In the genomic region with DNA sequence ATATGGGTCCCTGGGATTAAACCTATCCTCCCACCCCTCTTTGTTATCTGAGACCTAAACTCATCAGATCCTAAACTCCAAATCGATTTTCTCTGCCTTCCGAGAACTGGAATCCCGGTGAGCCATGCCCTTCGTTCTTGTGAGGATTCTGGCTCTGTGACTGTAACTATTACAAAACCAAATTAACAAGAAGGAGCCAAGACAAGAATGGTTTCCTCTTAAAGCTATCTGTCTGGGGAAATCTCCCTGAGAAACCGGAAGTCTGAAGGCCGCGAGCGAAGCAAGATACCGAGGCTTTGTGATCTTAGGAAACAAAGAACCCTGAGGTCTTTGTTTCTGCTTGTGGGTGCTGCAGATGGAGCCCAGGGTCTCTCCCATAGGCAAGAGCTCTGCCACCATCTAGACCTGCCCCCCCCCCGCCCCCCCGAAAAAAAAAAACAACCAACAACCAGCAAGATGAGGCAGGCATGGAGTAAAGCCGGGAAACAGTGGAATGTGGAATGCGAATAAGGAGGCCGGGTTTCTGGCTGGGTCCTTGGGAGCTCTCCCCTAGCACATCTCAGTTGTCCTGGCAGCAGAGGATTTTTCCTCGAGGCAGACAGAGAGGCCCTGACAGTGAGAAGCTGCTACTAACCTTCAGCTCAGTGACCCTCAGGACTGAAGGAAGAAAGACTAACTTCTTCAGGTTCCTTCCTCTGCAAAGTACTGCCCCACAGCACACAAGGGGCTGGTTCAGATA, we compare ENCODE assay signal across 8 mouse cellular contexts. TPM values are rescaled to one million over a fixed set of nuclear protein-coding genes. Genes with fewer than 3 reads are reported as not detected.
DNase-seq lines count a peak whose midpoint lies in the region; ATAC-seq lines count a peak whose summit lies in the region.

No protein-coding gene starts in this region.

- no peak overlapping the region for H3K9ac ChIP-seq in heart, embryonic 12.5 days
- H3K9ac ChIP-seq in hindbrain, embryonic 13.5 days: no peak overlapping the region

- H3K4me3 ChIP-seq in heart, embryonic 12.5 days: no peak overlapping the region
- H3K4me3 ChIP-seq in hindbrain, embryonic 13.5 days: no peak overlapping the region

- H3K36me3 ChIP-seq in heart, embryonic 12.5 days: peaks cover 4% of the 10 kb centered on the region
- no peaks in the 10 kb centered on the region for H3K36me3 ChIP-seq in hindbrain, embryonic 13.5 days

- peaks cover 51% of the 10 kb centered on the region for H3K4me1 ChIP-seq in heart, embryonic 12.5 days (replicated peaks)
- H3K4me1 ChIP-seq in hindbrain, embryonic 13.5 days (replicated peaks): peaks cover 72% of the 10 kb centered on the region

- no peak for ATAC-seq in heart, embryonic 12.5 days (ENCODE audit: insufficient number of reproducible peaks, low FRiP score)
- peak; percentile 84 for ATAC-seq in activated CD4-positive, CD25-positive, alpha-beta regulatory T cell, adult 4 months
- ATAC-seq in hindbrain, embryonic 13.5 days (ENCODE audit: low FRiP score): no peak
- peak; percentile 47 for ATAC-seq in megakaryocyte progenitor cell, adult 5-6 weeks (replicated peaks; ENCODE audit: poor library complexity)
- ATAC-seq in monocyte, adult 5-6 weeks (replicated peaks; ENCODE audit: insufficient number of reproducible peaks, low FRiP score, low TSS enrichment, poor library complexity, severe bottlenecking): no peak

- H3K27ac ChIP-seq in heart, embryonic 12.5 days (ENCODE audit: poor library complexity, severe bottlenecking): peak overlapping the region; percentile 85
- peak overlapping the region; percentile 66 for H3K27ac ChIP-seq in hindbrain, embryonic 13.5 days

- DNase-seq in heart, adult 8-10 months (ENCODE audit: low spot score): no peak
- DNase-seq in left cerebral cortex, postnatal 10 days (ENCODE audit: extremely low spot score in 1 of 2, low spot score in 2 of 2): no peak
- no peak for DNase-seq in cerebellum, postnatal 36 days

- H3K4me2 ChIP-seq in heart, embryonic 12.5 days: peak overlapping the region; percentile 33
- peak overlapping the region; percentile 6; the same call in 1 of the 2 replicates for H3K4me2 ChIP-seq in hindbrain, embryonic 13.5 days

- 0 out of 2 replicates have a peak, but pooled peaks cover 2% of the 10 kb centered on the region for H3K9me3 ChIP-seq in heart, embryonic 12.5 days (replicated peaks)
- H3K9me3 ChIP-seq in hindbrain, embryonic 13.5 days: no peaks in the 10 kb centered on the region

- H3K27me3 ChIP-seq in heart, embryonic 12.5 days (replicated peaks): no peaks in the 10 kb centered on the region
- H3K27me3 ChIP-seq in hindbrain, embryonic 13.5 days: peaks cover 13% of the 10 kb centered on the region

- intact Hi-C loops in left cerebral cortex, postnatal 10 days (cut with DNase I): no loop called here

- WGBS in heart, embryonic 12.5 days: 30% methylated on average over 15 of the region's 15 CpGs
- WGBS in hindbrain, embryonic 13.5 days: 31% methylated on average over 15 of the region's 15 CpGs

RNA-seq across cellular contexts. Expression of gene Ccdc8, which starts 2.3 kb away (rescaled TPM):
- 19.6 and 29.4 TPM in 2 replicates for polyA plus RNA-seq in heart, embryonic 12.5 days (2016; fragmentation: Nextera tagmentation; extraction: Ambion mirVana)
- total RNA-seq in heart, adult 8-10 months (2022): 1 to 10 TPM; 3.2 to 5.1 (median 4.5) TPM
- under 1 TPM in 1 of 2 experiments, not detected in 1; 0.16 TPM for polyA plus RNA-seq in activated CD4-positive, CD25-positive, alpha-beta regulatory T cell, adult 4 months (2017; shearing (Covaris generic))
- 5.5 and 5.9 TPM in 2 replicates for polyA plus RNA-seq in hindbrain, embryonic 13.5 days (2015; fragmentation: Nextera tagmentation; extraction: Ambion mirVana)
- 1.1 and 1.3 TPM in 2 replicates for total RNA-seq in megakaryocyte progenitor cell, adult 5-6 weeks (2015)
- total RNA-seq in megakaryocyte progenitor cell, adult 5-6 weeks (2017): 3.8 and 6.0 TPM in 2 replicates
- 1 to 10 TPM; 3.0 to 3.3 TPM for total RNA-seq in left cerebral cortex, postnatal 10 days (2021)
- total RNA-seq in monocyte, adult 5-6 weeks (2017): 0.10 to 0.38 TPM in 2 of 3 replicates, not detected in the other

RNA-seq across cellular contexts. Expression of gene Gm42372, which starts 7.3 kb away (rescaled TPM):
- polyA plus RNA-seq in heart, embryonic 12.5 days (2016; fragmentation: Nextera tagmentation; extraction: Ambion mirVana): 0.14 and 0.15 TPM in 2 replicates
- not detected for total RNA-seq in heart, adult 8-10 months (2022)
- polyA plus RNA-seq in activated CD4-positive, CD25-positive, alpha-beta regulatory T cell, adult 4 months (2017; shearing (Covaris generic)): 1 to 10 TPM; 3.6 to 4.2 TPM
- 3.7 and 4.4 TPM in 2 replicates for polyA plus RNA-seq in hindbrain, embryonic 13.5 days (2015; fragmentation: Nextera tagmentation; extraction: Ambion mirVana)
- total RNA-seq in megakaryocyte progenitor cell, adult 5-6 weeks (2015): 0.67 TPM in 1 of 2 replicates, not detected in the other
- 0.20 TPM in 1 of 2 replicates, not detected in the other for total RNA-seq in megakaryocyte progenitor cell, adult 5-6 weeks (2017)
- total RNA-seq in left cerebral cortex, postnatal 10 days (2021): 10 to 100 TPM; 52.6 to 57.6 TPM
- 0.49 to 0.75 TPM (median 0.67 TPM) in 3 replicates for total RNA-seq in monocyte, adult 5-6 weeks (2017)

RNA-seq across cellular contexts. Expression of gene Pnmal1, which starts 30.7 kb away (rescaled TPM):
- 0.14 and 0.28 TPM in 2 replicates for polyA plus RNA-seq in heart, embryonic 12.5 days (2016; fragmentation: Nextera tagmentation; extraction: Ambion mirVana)
- total RNA-seq in heart, adult 8-10 months (2022): not detected
- polyA plus RNA-seq in activated CD4-positive, CD25-positive, alpha-beta regulatory T cell, adult 4 months (2017; shearing (Covaris generic)): not detected
- 42.0 and 44.5 TPM in 2 replicates for polyA plus RNA-seq in hindbrain, embryonic 13.5 days (2015; fragmentation: Nextera tagmentation; extraction: Ambion mirVana)
- total RNA-seq in megakaryocyte progenitor cell, adult 5-6 weeks (2015): not detected in 2 replicates
- total RNA-seq in megakaryocyte progenitor cell, adult 5-6 weeks (2017): not detected in 2 replicates
- total RNA-seq in left cerebral cortex, postnatal 10 days (2021): 10 to 100 TPM; 68.6 to 68.8 TPM
- total RNA-seq in monocyte, adult 5-6 weeks (2017): not detected in 3 replicates

RNA-seq across cellular contexts. Expression of gene Ppp5c, which starts 37.5 kb away (rescaled TPM):
- 87.3 and 91.9 TPM in 2 replicates for polyA plus RNA-seq in heart, embryonic 12.5 days (2016; fragmentation: Nextera tagmentation; extraction: Ambion mirVana)
- total RNA-seq in heart, adult 8-10 months (2022): 100 to 1,000 TPM in 2 of 4 experiments, 10 to 100 TPM in 2; 95.4 to 106 (median 99.0) TPM
- polyA plus RNA-seq in activated CD4-positive, CD25-positive, alpha-beta regulatory T cell, adult 4 months (2017; shearing (Covaris generic)): 10 to 100 TPM; 49.6 to 63.3 TPM
- polyA plus RNA-seq in hindbrain, embryonic 13.5 days (2015; fragmentation: Nextera tagmentation; extraction: Ambion mirVana): 109 and 115 TPM in 2 replicates
- total RNA-seq in megakaryocyte progenitor cell, adult 5-6 weeks (2015): 74.8 and 80.5 TPM in 2 replicates
- 68.3 and 78.9 TPM in 2 replicates for total RNA-seq in megakaryocyte progenitor cell, adult 5-6 weeks (2017)
- 100 to 1,000 TPM; 157 to 162 TPM for total RNA-seq in left cerebral cortex, postnatal 10 days (2021)
- 25.8 to 48.8 TPM (median 35.1 TPM) in 3 replicates for total RNA-seq in monocyte, adult 5-6 weeks (2017)

RNA-seq across cellular contexts. Expression of gene Pnmal2, which starts 45.7 kb away (rescaled TPM):
- 3.5 and 4.2 TPM in 2 replicates for polyA plus RNA-seq in heart, embryonic 12.5 days (2016; fragmentation: Nextera tagmentation; extraction: Ambion mirVana)
- total RNA-seq in heart, adult 8-10 months (2022): 1 to 10 TPM; 3.5 to 4.9 (median 4.3) TPM
- polyA plus RNA-seq in activated CD4-positive, CD25-positive, alpha-beta regulatory T cell, adult 4 months (2017; shearing (Covaris generic)): not detected
- polyA plus RNA-seq in hindbrain, embryonic 13.5 days (2015; fragmentation: Nextera tagmentation; extraction: Ambion mirVana): 110 and 117 TPM in 2 replicates
- not detected in 2 replicates for total RNA-seq in megakaryocyte progenitor cell, adult 5-6 weeks (2015)
- total RNA-seq in megakaryocyte progenitor cell, adult 5-6 weeks (2017): 0.20 TPM in 1 of 2 replicates, not detected in the other
- 100 to 1,000 TPM; 210 to 223 TPM for total RNA-seq in left cerebral cortex, postnatal 10 days (2021)
- 0.10 TPM in 1 of 3 replicates, not detected in the others for total RNA-seq in monocyte, adult 5-6 weeks (2017)

Comparison
In these comparisons a context has a peak if more than half of its experiments do, and no peak if none do; other contexts are left out.
1. ATAC-seq: peak in activated CD4-positive, CD25-positive, alpha-beta regulatory T cell, adult 4 months (single experiment) and megakaryocyte progenitor cell, adult 5-6 weeks (single experiment); none in heart, embryonic 12.5 days (single experiment), hindbrain, embryonic 13.5 days (single experiment) and monocyte, adult 5-6 weeks (single experiment).
2. RNA of gene Gm42372, which starts 7.3 kb away (total RNA-seq): 52.6 to 57.6 TPM in left cerebral cortex, postnatal 10 days; 0.49 to 0.75 TPM in monocyte, adult 5-6 weeks, 0.20 to 0.67 TPM in megakaryocyte progenitor cell, adult 5-6 weeks and not detected in heart, adult 8-10 months; every median in the first group is over 10 times any median in the second.
3. RNA of gene Pnmal1, which starts 30.7 kb away (total RNA-seq): 68.6 to 68.8 TPM in left cerebral cortex, postnatal 10 days; not detected in heart, adult 8-10 months, not detected in megakaryocyte progenitor cell, adult 5-6 weeks and not detected in monocyte, adult 5-6 weeks; every median in the first group is over 10 times any median in the second.